Mouse (Mus musculus): ENCODE measurements around the gene Thrb.

- TF ChIP-seq POLR2A (IDR thresholded peaks at IDR 0.05; ENCODE audit: low read depth, low read length) (no peak), CTCF (IDR thresholded peaks at IDR 0.05; ENCODE audit: extremely low read depth, insufficient read depth, insufficient read length, insufficient replicate concordance) (no peak)
Measured at GRCm38 (mm10) chr14:17621671-17622070, 38.4 kb upstream of the Thrb start.
